Mouse (Mus musculus) forebrain, embryonic 14.5 days (tissue): ENCODE measurements at regions not wholly inside any gene's neighbourhood (a gene's known extent, or its start where the extent isn't known, plus 50 kb on each side); places are given as distances from the start of the nearest gene placed in this dataset.

Source experiments
- ATAC-seq: fragments of 200-750 bp; cut with Nextera tagmentation; 2 replicates; pipeline ENCODE4 v1.8.0; 2017; ENCODE audit warnings: mild to moderate bottlenecking, moderate library complexity
- DNase-seq: peaks from one replicate; pipeline ENCODE4 v3.0.0-alpha.2; 2015; ENCODE audit warnings: low spot score
- H3K27ac ChIP-seq: fragments of 300-500 bp; sonication (generic); 2 replicates; pipeline ENCODE4 v1.5.1; 2014; ENCODE audit warnings: low read depth, mild to moderate bottlenecking, control low read depth, low read length, moderate library complexity
- H3K27me3 ChIP-seq: fragments of 300-500 bp; sonication (generic); replicated peaks from 2 replicates; pipeline ENCODE4 v1.6.1; 2014; ENCODE audit warnings: low read length, control low read depth, mixed read lengths; ENCODE audit not compliant: control insufficient read depth, insufficient read depth
- H3K36me3 ChIP-seq: fragments of 300-500 bp; sonication (generic); 2 replicates; pipeline ENCODE4 v1.6.1; 2014; ENCODE audit warnings: low read length, control low read depth; ENCODE audit not compliant: control insufficient read depth, insufficient read depth
- H3K4me1 ChIP-seq: fragments of 300-500 bp; sonication (generic); 2 replicates; pipeline ENCODE4 v1.6.1; 2014; ENCODE audit warnings: antibody characterized with exemption, low read length, control low read depth; ENCODE audit not compliant: control insufficient read depth, insufficient read depth
- H3K4me2 ChIP-seq: fragments of 300-500 bp; sonication (generic); 2 replicates; pipeline ENCODE4 v1.6.1; 2014; ENCODE audit warnings: mild to moderate bottlenecking, control low read depth, low read length
- H3K4me3 ChIP-seq: fragments of 300-500 bp; sonication (generic); 2 replicates; pipeline ENCODE4 v1.5.1; 2014; ENCODE audit warnings: low read depth, low read length, control low read depth
- H3K9ac ChIP-seq: fragments of 300-500 bp; sonication (generic); 2 replicates; pipeline ENCODE4 v1.6.1; 2014; ENCODE audit warnings: mild to moderate bottlenecking, low read length, control low read depth, moderate library complexity
- H3K9me3 ChIP-seq: fragments of 300-500 bp; sonication (generic); replicated peaks from 2 replicates; pipeline ENCODE4 v1.6.1; 2016; ENCODE audit warnings: low read length, control low read depth, mixed read lengths; ENCODE audit not compliant: control insufficient read depth
- WGBS: fragments of 180-500 bp; shearing (Covaris S2); extraction: QIAGEN DNeasy Blood & Tissue Kit; methylation state at CpG from one replicate; pipeline ENCODE4 v1.1.7; 2014; 5-methylcytosine and 5-hydroxymethylcytosine counted together

DNA sequence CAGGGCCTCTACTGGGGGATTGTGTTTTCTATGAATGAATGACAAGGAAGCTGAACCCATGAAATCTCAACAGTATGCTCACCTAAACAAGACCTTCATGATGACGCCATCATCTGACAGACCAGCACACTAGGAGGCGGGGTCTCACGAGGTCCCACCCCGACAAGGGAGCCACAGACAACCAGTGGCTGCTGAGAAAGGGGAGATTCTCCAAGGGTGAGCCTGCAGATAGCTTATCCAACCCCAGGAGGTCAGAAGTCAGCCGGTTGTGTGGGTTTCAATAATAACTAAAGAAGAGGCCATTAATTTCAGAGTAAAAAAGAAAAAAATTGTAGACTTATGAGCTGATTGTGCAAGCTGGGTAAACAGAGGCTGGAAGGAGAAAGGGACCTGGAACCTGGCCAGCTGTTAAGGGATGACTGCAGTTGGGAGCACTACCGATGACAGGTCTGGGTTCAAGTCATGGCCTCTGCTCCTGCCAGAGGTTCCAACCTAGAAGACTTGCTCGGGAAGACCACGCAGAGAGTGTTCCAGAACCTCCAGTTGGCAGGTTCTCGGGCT, 90.5 kb downstream of the 1700001O22Rik start:
- ATAC-seq (no peak), DNase-seq (no peak)
- Histone ChIP-seq H3K36me3 (no peaks in the 10 kb centered on the region), H3K9ac (peak overlapping the region; percentile 78; the same call in 1 of the 2 replicates), H3K4me3 (no peak overlapping the region), H3K4me1 (peaks cover 66% of the 10 kb centered on the region), H3K4me2 (no peak overlapping the region), H3K9me3 (no peaks in the 10 kb centered on the region), H3K27ac (peak overlapping the region; percentile 97), H3K27me3 (no peaks in the 10 kb centered on the region)
- 57% methylated on average over 9 of the region's 9 CpGs for WGBS

DNA sequence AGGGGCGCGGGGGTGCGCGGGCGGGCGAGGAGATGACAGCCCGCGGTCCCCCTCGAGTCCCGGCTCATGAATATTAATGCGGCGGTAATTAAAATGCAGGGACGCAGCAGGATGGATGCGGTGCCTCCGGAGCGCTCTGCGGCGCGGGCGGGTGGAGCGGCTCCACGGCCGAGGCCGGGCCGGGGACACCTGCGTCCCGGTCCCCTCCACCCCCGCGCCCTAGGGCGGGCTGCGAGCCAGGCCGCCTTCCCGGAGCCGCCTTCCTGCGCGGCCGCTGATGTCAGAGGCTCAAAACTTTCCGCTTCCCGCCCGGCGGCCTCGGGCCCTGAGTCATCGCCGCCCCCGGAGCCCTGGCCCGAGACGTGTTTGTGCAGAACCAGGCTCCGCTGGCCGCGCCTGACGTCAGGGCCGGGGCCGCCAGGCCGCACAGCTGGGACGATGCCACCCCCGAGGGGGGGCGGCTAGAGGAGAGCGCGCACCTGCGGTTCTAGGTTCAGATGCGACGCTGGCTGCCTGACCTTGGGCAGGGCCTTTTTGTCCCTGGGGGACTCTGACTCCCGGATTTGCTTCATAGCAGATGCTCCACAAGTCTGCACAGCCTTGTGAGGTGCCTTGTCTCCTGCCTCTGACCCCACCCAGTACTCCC, 91.5 kb downstream of the 1700001O22Rik start:
- H3K9me3 ChIP-seq: no peaks in the 10 kb centered on the region
- H3K4me3 ChIP-seq: peak overlapping the region; percentile 31
- peak; percentile 92 for DNase-seq
- H3K27ac ChIP-seq: peak overlapping the region; percentile 97
- ATAC-seq: peak; percentile 81
- peak overlapping the region; percentile 78 for H3K9ac ChIP-seq
- 1% methylated on average over 59 of the region's 63 CpGs for WGBS
- H3K4me1 ChIP-seq: peaks cover 64% of the 10 kb centered on the region
- peak overlapping the region; percentile 74 for H3K4me2 ChIP-seq
- no peaks in the 10 kb centered on the region for H3K36me3 ChIP-seq
- no peaks in the 10 kb centered on the region for H3K27me3 ChIP-seq

GRCm38 (mm10) chr2:30711476-30711852, 92.0 kb downstream of the 1700001O22Rik start:
- Histone ChIP-seq H3K9ac (peak overlapping the region; percentile 78), H3K4me3 (peak overlapping the region; percentile 31), H3K27ac (peak overlapping the region; percentile 97), H3K36me3 (no peaks in the 10 kb centered on the region), H3K27me3 (no peaks in the 10 kb centered on the region), H3K4me2 (peak overlapping the region; percentile 74), H3K4me1 (peaks cover 60% of the 10 kb centered on the region), H3K9me3 (no peaks in the 10 kb centered on the region)
- peak; percentile 71 for ATAC-seq
- DNase-seq: no peak
- 4% methylated on average over 15 of the region's 15 CpGs for WGBS

- Histone ChIP-seq H3K9me3 (no peaks in the 10 kb centered on the region), H3K36me3 (no peaks in the 10 kb centered on the region), H3K27ac (peak overlapping the region; percentile 97), H3K4me2 (0 out of 2 replicates have a peak overlapping the region, but pooled peaks have one; percentile 74), H3K9ac (peak overlapping the region; percentile 78), H3K27me3 (no peaks in the 10 kb centered on the region), H3K4me3 (no peak overlapping the region), H3K4me1 (peaks cover 55% of the 10 kb centered on the region)
- WGBS: 94% methylated on average over 7 of the region's 7 CpGs
- ATAC-seq: no peak
- DNase-seq: no peak
Measured at GRCm38 (mm10) chr2:30710895-30711294, 92.6 kb downstream of the 1700001O22Rik start.

GRCm38 (mm10) chr2:30709386-30709884, 94.0 kb downstream of the 1700001O22Rik start:
- DNase-seq: no peak
- Histone ChIP-seq H3K4me2 (no peak overlapping the region), H3K36me3 (no peaks in the 10 kb centered on the region), H3K9me3 (no peaks in the 10 kb centered on the region), H3K4me3 (no peak overlapping the region), H3K27ac (peak overlapping the region; percentile 99), H3K27me3 (no peaks in the 10 kb centered on the region), H3K9ac (no peak overlapping the region), H3K4me1 (peaks cover 54% of the 10 kb centered on the region)
- WGBS: 69% methylated on average over 3 of the region's 3 CpGs
- ATAC-seq: no peak

DNA sequence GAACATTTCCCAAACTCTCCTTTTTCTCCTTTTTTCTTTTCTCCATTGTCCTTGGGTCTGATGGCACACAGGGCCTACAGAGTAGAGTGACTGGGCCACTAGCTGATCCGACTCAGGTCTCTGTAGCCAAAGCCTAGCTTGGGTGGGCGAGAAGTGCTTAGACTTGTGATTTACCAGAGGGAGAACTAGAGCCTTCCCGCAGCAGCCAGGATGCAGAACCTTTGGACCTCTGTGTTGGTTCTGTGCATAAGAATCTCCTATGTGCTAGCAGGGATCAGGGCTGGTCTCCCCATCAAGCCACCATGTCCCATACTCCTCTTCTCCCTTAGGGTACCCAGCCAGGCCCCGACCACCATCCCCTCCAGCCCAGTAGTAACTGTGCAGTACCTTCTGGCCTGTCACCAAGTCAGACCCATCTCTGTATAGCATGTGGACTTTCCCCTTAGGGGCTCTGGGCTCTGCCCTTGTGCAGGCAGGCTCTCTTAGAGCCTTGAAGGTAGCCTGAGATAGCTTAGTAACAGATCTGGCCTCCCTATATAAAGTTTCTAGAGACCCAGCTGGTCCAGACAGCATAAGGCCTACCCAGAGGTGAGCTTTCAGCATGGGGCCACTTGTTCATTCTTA, 94.6 kb downstream of the 1700001O22Rik start:
- H3K9ac ChIP-seq: peak overlapping the region; percentile 78
- H3K9me3 ChIP-seq: no peaks in the 10 kb centered on the region
- WGBS: 56% methylated on average over 4 of the region's 4 CpGs
- no peaks in the 10 kb centered on the region for H3K36me3 ChIP-seq
- no peaks in the 10 kb centered on the region for H3K27me3 ChIP-seq
- ATAC-seq (no peak), DNase-seq (no peak)
- H3K4me1 ChIP-seq: peaks cover 54% of the 10 kb centered on the region
- peak overlapping the region; percentile 75; the same call in 1 of the 2 replicates for H3K4me2 ChIP-seq
- H3K27ac ChIP-seq: peak overlapping the region; percentile 99
- H3K4me3 ChIP-seq: no peak overlapping the region

DNA sequence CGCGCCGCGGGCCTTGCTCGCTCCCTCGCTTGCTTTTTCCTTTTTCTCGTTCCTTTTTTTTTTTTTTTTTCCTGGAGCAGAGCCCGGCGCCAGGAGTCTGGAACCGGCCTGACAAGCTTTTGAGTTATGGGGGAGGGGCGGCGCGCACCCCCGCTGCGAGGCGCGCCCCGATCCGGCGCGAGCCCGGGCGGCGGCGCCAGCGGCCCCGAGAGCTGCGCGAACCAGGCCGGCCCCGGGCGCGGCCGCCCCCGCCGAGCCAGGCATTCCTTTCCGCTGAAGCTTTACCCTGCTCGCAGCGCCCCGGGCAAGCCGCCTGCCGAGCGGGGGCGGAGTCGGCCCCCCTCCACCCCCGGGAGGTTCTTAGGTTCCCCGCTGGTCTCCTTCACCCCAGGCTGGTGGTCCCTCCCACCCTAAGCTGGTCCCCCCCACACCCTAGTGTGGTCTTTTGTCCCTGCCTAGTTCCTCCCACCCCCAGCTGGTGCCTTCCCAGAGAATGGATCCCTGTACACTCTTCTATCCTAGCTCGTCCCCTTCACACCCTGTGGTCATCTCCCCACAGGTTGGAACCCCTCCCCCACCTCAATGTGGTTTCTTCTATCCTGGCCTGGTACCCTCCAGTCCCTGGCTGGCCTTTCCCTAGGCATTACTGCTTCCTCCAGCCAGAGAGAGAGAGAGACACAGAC, 95.3 kb downstream of the 1700001O22Rik start:
- Histone ChIP-seq H3K27ac (peak overlapping the region; percentile 99), H3K4me1 (peaks cover 50% of the 10 kb centered on the region), H3K9ac (peak overlapping the region; percentile 78), H3K4me2 (peak overlapping the region; percentile 75), H3K27me3 (no peaks in the 10 kb centered on the region), H3K9me3 (no peaks in the 10 kb centered on the region), H3K36me3 (no peaks in the 10 kb centered on the region), H3K4me3 (peak overlapping the region; percentile 28)
- DNase-seq (peak; percentile 81), ATAC-seq (peak; percentile 68)
- WGBS: under 1% methylated on average over 40 of the region's 48 CpGs

GRCm38 (mm10) chr2:30707099-30708000, 96.1 kb downstream of the 1700001O22Rik start:
- Histone ChIP-seq H3K4me2 (peak overlapping the region; percentile 75), H3K9ac (peak overlapping the region; percentile 78), H3K4me3 (peak overlapping the region; percentile 28), H3K27me3 (no peaks in the 10 kb centered on the region), H3K27ac (peak overlapping the region; percentile 99), H3K9me3 (no peaks in the 10 kb centered on the region), H3K36me3 (no peaks in the 10 kb centered on the region), H3K4me1 (peaks cover 42% of the 10 kb centered on the region)
- WGBS: 4% methylated on average over 42 of the region's 44 CpGs
- peak; percentile 66 for DNase-seq
- no peak for ATAC-seq
